18 mouse cellular contexts compared by ENCODE assay signal in genomic region chr14:33765767-33766166, GRCm38 (mm10).
"Had no signal": no experiment of that assay in that cellular context is flagged by ENCODE, and none has a peak within 500 bp of the region (broad histone marks: within the 10 kb centered on the region; RNA-seq: fewer than 3 reads in every experiment).

No protein-coding gene starts in this region.

- H3K4me1 ChIP-seq: liver, embryonic 12.5 days; midbrain, embryonic 10.5 days; midbrain, embryonic 12.5 days; neural tube, embryonic 13.5 days; neural tube, embryonic 15.5 days had no signal

- H3K4me2 ChIP-seq: limb, embryonic 15.5 days; liver, embryonic 12.5 days; midbrain, embryonic 12.5 days; neural tube, embryonic 13.5 days; neural tube, embryonic 15.5 days had no signal

- H3K9me3 ChIP-seq: limb, embryonic 15.5 days; liver, embryonic 12.5 days; midbrain, embryonic 10.5 days; midbrain, embryonic 12.5 days; neural tube, embryonic 13.5 days; neural tube, embryonic 15.5 days had no signal

- H3K27ac ChIP-seq: limb, embryonic 15.5 days; liver, embryonic 12.5 days; liver, embryonic 14.5 days; midbrain, embryonic 10.5 days; midbrain, embryonic 12.5 days; neural tube, embryonic 13.5 days; neural tube, embryonic 15.5 days had no signal

- ATAC-seq: liver, embryonic 12.5 days; midbrain, embryonic 16.5 days had no signal

- H3K4me3 ChIP-seq: limb, embryonic 15.5 days; liver, embryonic 12.5 days; midbrain, embryonic 10.5 days; midbrain, embryonic 12.5 days; myocyte; neural tube, embryonic 13.5 days; neural tube, embryonic 15.5 days had no signal

- DNase-seq: lung, adult 18-20 months; midbrain, embryonic 14.5 days; right cerebral cortex, adult 18-20 months; right cerebral cortex, postnatal 25 days; right cerebral cortex, postnatal 4 days; spleen, adult 18-20 months; thymus, adult 2 months; thymus, postnatal 25 days; thymus, postnatal 4 days had no signal

- H3K36me3 ChIP-seq: limb, embryonic 15.5 days; liver, embryonic 12.5 days; midbrain, embryonic 10.5 days; midbrain, embryonic 12.5 days; neural tube, embryonic 13.5 days; neural tube, embryonic 15.5 days had no signal

- H3K9ac ChIP-seq: limb, embryonic 15.5 days; liver, embryonic 12.5 days; liver, embryonic 14.5 days; midbrain, embryonic 12.5 days; neural tube, embryonic 13.5 days; neural tube, embryonic 15.5 days had no signal

- H3K27me3 ChIP-seq: limb, embryonic 15.5 days; liver, embryonic 12.5 days; midbrain, embryonic 12.5 days; neural tube, embryonic 13.5 days; neural tube, embryonic 15.5 days had no signal
